Mouse (Mus musculus) embryonic facial prominence, embryonic 13.5 days (tissue): ENCODE data around the gene Hmgb2. TPM values are rescaled to one million over a fixed set of nuclear protein-coding genes. Genes with fewer than 3 reads are reported as not detected.

Experiments used
- ATAC-seq: fragments of 200-750 bp; cut with Nextera tagmentation; 2 replicates; pipeline ENCODE4 v1.8.0; 2017; ENCODE audit warnings: low read depth; ENCODE audit not compliant: insufficient number of reproducible peaks, insufficient read depth, low FRiP score, low TSS enrichment
- H3K27ac ChIP-seq: fragments of 300-500 bp; sonication (generic); 2 replicates; pipeline ENCODE4 v1.5.1; 2015; ENCODE audit warnings: moderate library complexity, mild to moderate bottlenecking, inconsistent platforms
- H3K27me3 ChIP-seq: fragments of 300-500 bp; sonication (generic); 2 replicates; pipeline ENCODE4 v1.6.1; 2015; ENCODE audit warnings: mild to moderate bottlenecking, inconsistent platforms
- H3K36me3 ChIP-seq: fragments of 300-500 bp; sonication (generic); 2 replicates; pipeline ENCODE4 v1.6.1; 2015; ENCODE audit warnings: mild to moderate bottlenecking, inconsistent platforms
- H3K4me1 ChIP-seq: fragments of 300-500 bp; sonication (generic); 2 replicates; pipeline ENCODE4 v1.6.1; 2015; ENCODE audit warnings: inconsistent platforms
- H3K4me2 ChIP-seq: fragments of 300-500 bp; sonication (generic); 2 replicates; pipeline ENCODE4 v1.6.1; 2015; ENCODE audit warnings: moderate library complexity, mild to moderate bottlenecking, inconsistent platforms
- H3K4me3 ChIP-seq: fragments of 300-500 bp; sonication (generic); 2 replicates; pipeline ENCODE4 v1.5.1; 2015; ENCODE audit warnings: mild to moderate bottlenecking, inconsistent platforms
- H3K9ac ChIP-seq: fragments of 300-500 bp; sonication (generic); 2 replicates; pipeline ENCODE4 v1.6.1; 2015; ENCODE audit warnings: mild to moderate bottlenecking, inconsistent platforms
- H3K9me3 ChIP-seq: fragments of 300-500 bp; sonication (generic); 2 replicates; pipeline ENCODE4 v1.6.1; 2016; ENCODE audit warnings: inconsistent platforms
- WGBS: fragments of 180-500 bp; shearing (Covaris S2); methylation state at CpG from one replicate; pipeline ENCODE4 v1.1.7; 2015; ENCODE audit warnings: mixed read lengths; 5-methylcytosine and 5-hydroxymethylcytosine counted together
- polyA plus RNA-seq: library from polyadenylated mRNA; unstranded; fragments of >200 nt; fragmentation: Nextera tagmentation; extraction: Ambion mirVana; gene quantifications from 2 replicates; pipeline ENCODE4 v1.2.1, GENCODE M21; 2015

The Hmgb2 gene
- 362 and 415 TPM in 2 replicates for polyA plus RNA-seq

DNA sequence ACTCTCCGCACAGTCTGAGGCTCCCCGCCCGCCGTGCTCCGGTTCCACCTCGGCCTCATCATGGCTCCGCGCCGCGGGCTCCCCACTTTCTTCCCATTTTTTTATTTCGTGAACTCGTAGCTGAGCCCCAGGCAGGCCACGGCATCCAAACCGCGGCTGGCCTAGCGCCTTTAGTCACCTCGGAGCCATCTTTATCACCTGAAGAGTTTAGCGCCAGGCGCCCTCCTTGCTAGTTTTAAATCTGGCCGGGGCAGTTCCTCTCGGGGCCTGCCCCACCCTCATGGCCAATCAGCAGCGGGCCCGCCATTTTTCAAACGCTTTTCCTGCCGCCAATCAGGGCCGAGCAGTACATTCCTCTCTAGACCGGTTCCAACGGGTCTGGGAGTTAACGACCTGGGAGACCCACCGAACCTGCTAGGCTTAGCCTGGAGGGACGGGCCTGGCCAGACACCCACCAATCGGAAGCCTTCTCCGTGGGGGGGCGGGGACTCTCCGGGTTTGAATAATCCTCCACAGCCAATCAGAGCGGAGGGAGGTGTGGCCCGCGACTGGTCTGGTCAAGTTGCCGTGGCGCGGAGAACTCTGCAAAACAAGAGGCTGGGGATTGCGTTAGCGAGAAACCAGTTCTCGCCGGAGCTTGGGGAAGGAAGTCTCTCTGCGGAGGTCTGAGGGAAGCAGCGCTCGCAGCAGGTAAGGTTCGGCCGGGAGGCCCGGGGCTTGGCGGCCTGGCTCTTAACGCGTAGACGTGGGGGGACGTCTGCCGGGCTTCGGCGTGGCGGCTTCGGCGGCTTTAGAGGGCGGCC lies at the start of gene Hmgb2:
Gene Hmgb2 (plus strand): TSS at position 592 of the 803 bp plus-strand sequence.
- peaks cover 9% of the 10 kb centered on the region for H3K36me3 ChIP-seq
- no peaks in the 10 kb centered on the region for H3K27me3 ChIP-seq
- peak within 1 kb of the TSS; percentile 83 for H3K4me3 ChIP-seq
- peak within 1 kb of the TSS; percentile 100 for H3K27ac ChIP-seq
- peak; percentile 100 for ATAC-seq
- peak within 1 kb of the TSS; percentile 100 for H3K9ac ChIP-seq
- peaks cover 9% of the 10 kb centered on the region for H3K4me1 ChIP-seq
- H3K9me3 ChIP-seq, result no peaks in the 10 kb centered on the region
- peak within 1 kb of the TSS; percentile 93 for H3K4me2 ChIP-seq
- under 1% methylated on average over 63 of the region's 63 CpGs for WGBS

DNA sequence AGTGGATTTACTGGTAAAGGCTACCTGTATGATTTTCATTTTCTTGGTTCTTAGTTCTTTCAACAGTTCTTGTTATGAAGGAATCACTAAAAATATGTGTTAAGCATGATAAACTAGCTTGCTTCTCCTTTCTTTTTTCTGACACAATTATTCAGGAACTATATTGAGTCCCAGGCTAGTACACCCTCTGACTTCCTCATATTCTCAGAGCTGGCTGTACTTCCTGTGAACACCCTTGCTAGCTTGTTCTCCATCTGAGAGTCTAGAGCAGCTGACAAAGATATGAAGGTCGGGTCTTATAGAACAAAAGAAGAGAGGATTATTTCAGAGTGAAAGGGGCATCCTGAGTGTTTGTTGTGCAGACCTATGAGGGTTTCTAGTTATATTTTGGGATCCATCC lies 48.9 kb upstream of the Hmgb2 start:
- Histone ChIP-seq H3K4me3 (no peak overlapping the region), H3K27ac (no peak overlapping the region), H3K4me1 (no peaks in the 10 kb centered on the region), H3K4me2 (no peak overlapping the region), H3K36me3 (no peaks in the 10 kb centered on the region), H3K27me3 (no peaks in the 10 kb centered on the region), H3K9ac (no peak overlapping the region), H3K9me3 (no peaks in the 10 kb centered on the region)
- WGBS, result 44% methylated on average over 1 of the region's 1 CpGs
- no peak for ATAC-seq

DNA sequence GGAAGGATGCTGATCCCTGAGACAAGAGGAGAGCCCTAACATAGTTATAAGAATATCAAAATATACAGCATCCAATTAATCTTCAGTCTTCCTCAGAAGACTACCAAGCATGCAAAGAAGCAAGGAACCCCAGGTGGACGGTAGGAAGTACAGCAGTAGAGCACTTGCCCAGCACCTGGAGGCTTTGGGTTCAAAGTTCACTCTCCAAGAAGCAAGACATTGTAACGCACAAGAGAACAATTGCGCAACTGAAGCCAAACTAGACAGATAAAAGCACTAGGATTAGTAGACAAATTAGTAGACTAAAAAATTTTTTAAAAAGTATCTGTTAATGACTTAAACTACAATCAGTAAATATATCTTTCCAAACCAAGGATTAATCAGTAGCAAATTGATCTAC lies 48.0 kb upstream of the Hmgb2 start:
- H3K9ac ChIP-seq, result no peak overlapping the region
- H3K4me1 ChIP-seq, result no peaks in the 10 kb centered on the region
- H3K9me3 ChIP-seq, result no peaks in the 10 kb centered on the region
- ATAC-seq, result no peak
- H3K27me3 ChIP-seq, result no peaks in the 10 kb centered on the region
- H3K4me3 ChIP-seq, result no peak overlapping the region
- H3K27ac ChIP-seq, result no peak overlapping the region
- no peaks in the 10 kb centered on the region for H3K36me3 ChIP-seq
- WGBS, result 87% methylated on average over 3 of the region's 3 CpGs
- H3K4me2 ChIP-seq, result no peak overlapping the region

DNA sequence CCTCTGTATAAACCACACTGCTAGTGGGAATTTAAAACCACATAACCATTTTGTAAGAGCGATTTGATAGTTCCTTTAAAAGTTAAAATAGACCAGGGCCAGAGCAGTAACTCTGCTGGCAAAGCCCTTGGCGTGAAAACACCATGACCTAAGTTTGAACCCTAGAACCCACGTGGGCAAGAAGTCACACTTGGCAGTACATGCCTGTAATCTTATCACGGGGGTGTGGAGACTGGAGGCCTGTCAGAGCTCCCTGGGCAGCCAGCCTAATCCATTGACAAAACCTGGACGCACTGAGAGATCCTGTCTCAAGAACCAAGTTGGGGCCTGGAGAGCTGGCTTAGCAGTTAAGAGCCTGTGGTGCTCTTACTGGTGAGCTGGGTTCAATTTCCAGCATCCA lies 43.1 kb upstream of the Hmgb2 start:
- 42% methylated on average over 5 of the region's 5 CpGs for WGBS
- Histone ChIP-seq H3K4me1 (no peaks in the 10 kb centered on the region), H3K27me3 (no peaks in the 10 kb centered on the region), H3K9me3 (no peaks in the 10 kb centered on the region), H3K4me2 (no peak overlapping the region), H3K36me3 (no peaks in the 10 kb centered on the region), H3K9ac (no peak overlapping the region), H3K27ac (no peak overlapping the region), H3K4me3 (no peak overlapping the region)
- no peak for ATAC-seq

DNA sequence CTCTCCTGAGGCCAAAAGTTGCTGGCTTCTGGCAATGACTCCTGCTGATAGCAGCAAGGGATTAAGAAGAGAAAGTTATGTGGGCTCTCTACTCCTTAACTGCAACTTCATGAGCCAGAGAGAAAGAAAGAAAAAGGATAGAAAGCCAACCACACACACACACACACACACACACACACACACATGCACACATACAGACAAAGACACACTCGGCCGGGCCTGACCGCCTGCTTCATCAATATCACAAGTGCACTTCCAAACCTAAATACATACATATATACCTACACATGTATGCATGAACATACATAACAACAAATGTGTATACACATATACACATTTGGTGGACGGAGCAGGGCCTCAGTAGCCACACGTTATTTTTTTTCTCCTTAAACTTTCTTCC lies 40.8 kb upstream of the Hmgb2 start:
- Histone ChIP-seq H3K4me2 (no peak overlapping the region), H3K9me3 (no peaks in the 10 kb centered on the region), H3K27me3 (no peaks in the 10 kb centered on the region), H3K4me3 (no peak overlapping the region), H3K27ac (no peak overlapping the region), H3K36me3 (no peaks in the 10 kb centered on the region), H3K9ac (no peak overlapping the region), H3K4me1 (no peaks in the 10 kb centered on the region)
- ATAC-seq, result no peak
- WGBS, result 91% methylated on average over 5 of the region's 5 CpGs

DNA sequence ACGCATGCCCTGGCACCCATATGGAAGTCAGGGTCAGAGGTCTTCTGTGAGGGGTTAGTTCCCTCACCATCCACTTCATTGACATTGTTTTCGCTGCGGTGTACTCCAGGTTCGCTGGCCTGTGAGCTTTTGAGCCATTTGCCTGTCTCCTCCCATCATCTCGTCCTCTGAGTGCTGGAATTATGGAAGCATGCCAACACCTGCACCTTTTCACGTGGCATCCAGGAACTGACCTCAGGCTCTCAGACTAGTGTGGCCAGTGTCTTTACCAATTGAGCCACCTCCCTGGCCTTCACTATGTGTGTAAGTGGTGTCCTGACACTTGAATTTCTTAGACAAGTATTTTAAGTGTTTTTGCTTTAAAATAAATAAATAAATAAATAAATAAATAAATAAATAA lies 38.0 kb upstream of the Hmgb2 start:
- H3K9me3 ChIP-seq, result no peaks in the 10 kb centered on the region
- no peak overlapping the region for H3K4me3 ChIP-seq
- no peak for ATAC-seq
- no peak overlapping the region for H3K27ac ChIP-seq
- WGBS, result 73% methylated on average over 6 of the region's 6 CpGs
- H3K9ac ChIP-seq, result no peak overlapping the region
- H3K36me3 ChIP-seq, result no peaks in the 10 kb centered on the region
- H3K27me3 ChIP-seq, result no peaks in the 10 kb centered on the region
- no peak overlapping the region for H3K4me2 ChIP-seq
- no peaks in the 10 kb centered on the region for H3K4me1 ChIP-seq

DNA sequence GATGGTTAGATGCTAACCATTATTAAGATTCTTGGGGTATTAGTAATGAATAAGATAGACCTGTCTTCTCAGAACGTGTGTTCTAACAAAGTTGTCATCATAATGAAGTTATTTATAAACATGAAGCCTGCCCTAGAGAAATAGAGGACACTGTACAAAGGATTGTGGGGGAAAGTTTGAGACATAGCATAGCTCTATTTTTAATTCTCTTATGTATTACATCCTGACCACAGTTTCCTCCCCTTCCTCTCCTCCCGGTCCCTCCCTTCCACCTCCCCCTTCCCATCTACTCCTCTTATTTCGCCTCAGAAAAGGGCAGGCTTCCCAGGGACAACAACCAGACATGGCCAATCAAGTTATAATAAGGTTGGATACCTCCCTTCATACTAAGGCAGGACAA lies 33.3 kb upstream of the Hmgb2 start:
- H3K9me3 ChIP-seq, result no peaks in the 10 kb centered on the region
- ATAC-seq, result no peak
- 63% methylated on average over 3 of the region's 3 CpGs for WGBS
- H3K9ac ChIP-seq, result no peak overlapping the region
- no peak overlapping the region for H3K4me2 ChIP-seq
- no peaks in the 10 kb centered on the region for H3K27me3 ChIP-seq
- H3K36me3 ChIP-seq, result peaks cover 16% of the 10 kb centered on the region
- no peak overlapping the region for H3K4me3 ChIP-seq
- no peaks in the 10 kb centered on the region for H3K4me1 ChIP-seq
- H3K27ac ChIP-seq, result no peak overlapping the region

DNA sequence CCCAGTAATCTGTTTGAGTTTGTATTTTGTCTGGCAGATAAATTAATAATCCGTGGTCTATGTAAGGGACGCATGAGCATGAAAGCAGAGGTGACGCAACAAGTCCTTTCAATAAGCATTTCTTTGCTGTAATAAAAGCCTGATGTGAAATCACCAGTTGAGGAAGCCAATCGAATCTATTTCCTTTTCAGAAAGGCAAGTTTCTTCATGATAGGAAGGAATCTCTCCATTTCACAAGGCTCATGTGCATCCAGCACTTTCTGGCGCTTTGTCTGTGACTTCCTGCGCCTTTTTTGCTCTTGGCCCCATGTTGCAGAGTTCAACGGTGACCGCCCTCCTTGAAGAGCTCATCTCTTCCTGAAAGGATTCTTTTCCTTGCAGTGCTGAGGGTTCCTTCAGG lies 32.0 kb upstream of the Hmgb2 start:
- Histone ChIP-seq H3K4me1 (no peaks in the 10 kb centered on the region), H3K27me3 (no peaks in the 10 kb centered on the region)
- 87% methylated on average over 8 of the region's 8 CpGs for WGBS

DNA sequence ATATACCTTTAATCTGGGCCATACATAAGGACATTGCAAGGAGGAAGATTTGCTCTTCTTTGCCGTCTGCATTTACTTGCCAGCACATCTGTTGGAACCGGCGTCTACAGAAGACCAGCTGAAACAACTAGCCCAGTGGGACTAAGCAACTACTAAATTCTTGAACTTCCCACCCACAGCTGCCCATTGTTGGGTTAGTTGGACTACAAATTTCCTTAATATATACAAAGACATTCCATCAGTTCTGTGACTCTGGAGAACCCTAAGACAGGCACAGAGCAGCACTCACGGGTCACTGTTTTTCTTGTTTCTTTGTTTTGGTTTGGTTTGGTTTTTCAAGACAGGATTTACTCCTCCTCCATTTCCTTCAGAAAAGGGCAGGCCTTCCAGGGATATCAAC lies 31.1 kb upstream of the Hmgb2 start:
- H3K4me3 ChIP-seq, result no peak overlapping the region
- no peaks in the 10 kb centered on the region for H3K9me3 ChIP-seq
- no peak overlapping the region for H3K4me2 ChIP-seq
- H3K36me3 ChIP-seq, result peaks cover 19% of the 10 kb centered on the region
- peaks cover 4% of the 10 kb centered on the region for H3K4me1 ChIP-seq
- no peaks in the 10 kb centered on the region for H3K27me3 ChIP-seq
- WGBS, result 83% methylated on average over 4 of the region's 4 CpGs
- no peak overlapping the region for H3K27ac ChIP-seq
- ATAC-seq, result no peak
- no peak overlapping the region for H3K9ac ChIP-seq

More for the DNA sequence above, 32.0 kb upstream of the Hmgb2 start:
- Histone ChIP-seq H3K9ac (no peak overlapping the region), H3K4me2 (no peak overlapping the region), H3K36me3 (peaks cover 19% of the 10 kb centered on the region), H3K4me3 (no peak overlapping the region), H3K27ac (no peak overlapping the region), H3K9me3 (no peaks in the 10 kb centered on the region)
- ATAC-seq, result no peak

DNA sequence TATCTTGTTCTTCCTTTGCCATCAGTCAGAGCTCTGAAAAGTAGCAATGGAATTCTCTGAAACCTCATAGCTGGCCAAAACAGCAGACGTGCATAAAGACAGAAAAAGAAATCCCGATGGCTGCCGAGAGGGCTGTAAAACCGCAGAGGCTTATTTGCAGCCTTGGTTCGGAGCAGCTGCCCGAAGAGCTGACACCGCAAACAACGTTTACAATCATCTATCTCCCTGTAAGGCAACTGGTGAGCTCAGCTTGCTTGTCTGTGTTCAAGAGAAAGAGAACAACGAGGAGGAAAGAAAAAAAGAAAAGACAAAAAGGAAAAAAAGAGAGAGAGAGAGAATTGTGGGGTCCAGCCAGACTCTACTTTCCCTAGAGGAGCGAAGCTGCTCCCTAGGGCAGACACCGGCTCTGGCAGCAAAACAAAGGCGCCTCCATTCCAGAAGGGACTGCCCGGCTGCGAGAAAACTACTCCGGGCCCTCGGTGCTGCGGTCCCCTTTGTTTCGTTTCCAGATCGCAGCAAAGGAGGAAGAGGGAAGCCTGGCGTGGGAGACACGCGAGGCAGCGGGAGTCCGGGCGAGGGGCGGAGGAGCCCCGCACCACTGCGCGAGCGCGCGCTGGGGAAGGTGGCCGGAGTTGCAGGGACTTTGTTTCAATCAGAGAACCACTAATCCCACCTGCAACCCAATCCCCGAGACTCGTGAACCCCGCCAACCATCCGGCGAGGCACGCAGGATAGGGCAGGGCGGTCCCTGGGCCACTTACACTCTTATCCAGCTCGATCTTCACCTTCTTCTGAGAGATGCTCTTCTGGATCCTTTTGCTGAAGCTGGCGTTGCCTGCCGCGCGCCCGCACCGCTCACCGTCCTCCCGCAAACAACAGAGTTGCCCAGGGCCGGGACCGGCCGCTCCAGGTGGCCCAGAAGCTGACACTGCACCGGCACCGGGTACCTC lies 24.9 kb upstream of the Hmgb2 start:
- ATAC-seq, result peak; percentile 59

DNA sequence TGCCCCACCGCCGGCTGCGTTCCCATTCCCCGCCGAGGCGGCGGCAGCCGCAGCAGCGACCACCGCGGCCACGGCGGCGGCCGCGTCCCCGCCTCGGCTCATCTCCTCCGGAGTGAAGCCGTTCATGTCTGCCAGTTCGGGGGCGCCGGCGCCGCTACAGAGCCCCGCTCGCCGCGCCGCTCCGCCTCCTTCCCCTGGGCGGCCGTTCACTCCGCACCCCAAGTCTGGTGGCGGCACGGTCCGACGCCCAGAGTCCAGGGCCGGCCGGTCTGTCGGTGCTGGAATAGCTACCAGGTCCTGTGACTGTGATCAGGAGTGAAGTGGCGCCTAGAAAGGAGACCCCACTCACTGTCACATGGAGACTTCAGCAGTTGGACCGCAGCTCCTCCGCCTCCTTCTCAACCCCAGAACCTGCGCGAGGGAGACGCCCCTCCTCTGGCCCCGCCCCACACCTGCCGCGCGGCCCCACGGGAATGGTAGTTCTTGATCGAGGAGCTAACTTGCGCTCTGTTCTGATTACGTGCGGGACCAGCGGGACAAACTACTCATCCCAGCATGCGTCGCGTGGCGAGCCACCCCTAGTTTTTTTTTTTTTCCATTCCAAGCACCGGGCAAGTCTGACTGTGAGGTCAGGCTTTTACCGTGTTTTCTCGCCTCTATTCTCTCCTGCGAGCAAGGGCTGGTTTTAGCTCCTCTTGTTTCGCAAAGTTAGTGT lies 24.1 kb upstream of the Hmgb2 start, which contains the start of gene Sap30:
Gene Sap30 (minus strand): TSS at position 420 of the 715 bp plus-strand sequence.
- ATAC-seq, result peak; percentile 96
- Histone ChIP-seq H3K36me3 (peaks cover 7% of the 10 kb centered on the region; the same call in 1 of the 2 replicates), H3K9me3 (no peaks in the 10 kb centered on the region), H3K27me3 (no peaks in the 10 kb centered on the region), H3K27ac (peak within 1 kb of the TSS; percentile 98), H3K4me2 (peak within 1 kb of the TSS; percentile 76), H3K4me3 (peak within 1 kb of the TSS; percentile 88), H3K9ac (peak within 1 kb of the TSS; percentile 92), H3K4me1 (peaks cover 7% of the 10 kb centered on the region)
- under 1% methylated on average over 66 of the region's 66 CpGs for WGBS

More for the DNA sequence above, 24.9 kb upstream of the Hmgb2 start:
- H3K27me3 ChIP-seq, result no peaks in the 10 kb centered on the region
- no peaks in the 10 kb centered on the region for H3K9me3 ChIP-seq
- H3K9ac ChIP-seq, result peak overlapping the region; percentile 92
- H3K27ac ChIP-seq, result peak overlapping the region; percentile 98
- H3K4me2 ChIP-seq, result peak overlapping the region; percentile 76
- peak overlapping the region; percentile 88 for H3K4me3 ChIP-seq
- under 1% methylated on average over 54 of the region's 54 CpGs for WGBS
- H3K4me1 ChIP-seq, result peaks cover 7% of the 10 kb centered on the region
- H3K36me3 ChIP-seq, result peaks cover 14% of the 10 kb centered on the region
